Mouse (Mus musculus) 3134 (cell line): ENCODE data around the gene Rere.
"Not testable (repeated sequence)": the region's sequence is repeated elsewhere in the genome, so short reads cannot be mapped to it uniquely, and the experiment has no call there.

ENCODE experiments used
- DNase-seq: peaks from one replicate; pipeline ENCODE4 v3.0.0-alpha.2; 2011; ENCODE audit warnings: low spot score; ENCODE audit not compliant: insufficient read length; ENCODE audit errors: extremely low read depth

Gene Rere

GRCm38 (mm10) chr4:150488096-150488748 is 206.8 kb downstream of the Rere start:
- no peak for DNase-seq

- no peak for DNase-seq
These were observed 207.3 kb downstream of the Rere start for GRCm38 (mm10) chr4:150488767-150489166.

DNA sequence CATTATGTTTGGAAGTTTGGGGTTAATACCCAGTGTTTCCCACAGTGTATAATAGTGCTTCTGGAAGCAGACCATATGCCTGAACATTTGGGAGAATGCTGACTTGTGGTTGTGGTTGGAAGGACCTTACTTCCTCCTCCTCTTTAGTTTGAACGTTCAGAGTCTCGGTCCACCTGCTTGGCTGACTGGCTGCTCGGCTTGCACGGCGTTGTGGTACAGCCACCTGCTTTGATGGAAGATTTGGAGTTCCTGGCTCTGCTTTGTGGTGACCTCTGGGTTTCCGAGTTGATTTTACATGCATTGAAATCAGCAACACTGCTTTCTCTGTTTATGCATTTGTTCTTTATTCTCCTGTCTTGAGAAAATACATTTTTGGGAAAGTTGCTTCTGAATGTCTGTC is 208.6 kb downstream of the Rere start:
- no peak for DNase-seq

- DNase-seq: no peak
These were observed 210.3 kb downstream of the Rere start for GRCm38 (mm10) chr4:150491710-150492109.

- DNase-seq: no peak
These were observed 212.0 kb downstream of the Rere start for GRCm38 (mm10) chr4:150493258-150493937.

DNA sequence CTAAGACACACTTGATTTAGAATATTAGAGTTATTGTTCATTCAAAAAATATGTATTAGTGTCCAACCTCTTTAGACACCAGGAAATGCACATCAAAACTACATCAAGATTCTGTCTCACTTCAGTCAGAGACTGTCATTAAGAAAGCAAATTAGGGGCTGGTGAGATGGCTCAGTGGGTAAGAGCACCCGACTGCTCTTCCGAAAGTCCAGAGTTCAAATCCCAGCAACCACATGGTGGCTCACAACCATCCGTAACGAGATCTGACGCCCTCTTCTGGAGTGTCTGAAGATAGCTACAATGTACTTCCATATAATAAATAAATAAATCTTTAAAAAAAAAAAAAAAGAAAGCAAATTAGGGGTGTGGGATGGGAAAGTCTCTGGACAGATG is 212.5 kb downstream of the Rere start:
- not testable (repeated sequence) for DNase-seq

GRCm38 (mm10) chr4:150495568-150495967 is 214.1 kb downstream of the Rere start:
- DNase-seq: no peak

GRCm38 (mm10) chr4:150504304-150505021 is 223.0 kb downstream of the Rere start:
- no peak for DNase-seq

GRCm38 (mm10) chr4:150509026-150509712 is 227.7 kb downstream of the Rere start:
- no peak for DNase-seq

- no peak for DNase-seq
These were observed 228.6 kb downstream of the Rere start for GRCm38 (mm10) chr4:150510036-150510435.

GRCm38 (mm10) chr4:150513387-150513786 is 231.9 kb downstream of the Rere start:
- DNase-seq: not testable (repeated sequence)

GRCm38 (mm10) chr4:150516201-150516600 is 234.8 kb downstream of the Rere start:
- DNase-seq: no peak

DNA sequence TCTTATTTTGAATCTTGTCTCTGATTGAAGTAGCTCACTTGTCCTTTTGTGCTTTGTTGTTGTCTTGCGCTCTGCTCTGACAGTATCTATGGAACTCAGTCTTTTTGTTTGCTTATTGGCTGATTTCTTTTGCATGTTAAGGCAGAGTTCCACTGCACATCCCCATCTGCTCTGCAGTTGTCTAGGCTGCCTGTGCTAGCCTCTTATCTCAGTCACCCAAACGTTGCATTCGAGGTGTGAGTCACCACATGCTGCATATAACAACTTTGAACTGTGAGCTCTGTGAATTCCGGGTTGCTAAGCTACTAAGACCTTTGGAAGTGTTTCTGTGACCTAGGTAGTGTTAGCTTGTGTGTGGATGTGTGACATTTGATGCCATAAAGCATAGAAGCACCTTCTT is 235.9 kb downstream of the Rere start:
- no peak for DNase-seq

DNA sequence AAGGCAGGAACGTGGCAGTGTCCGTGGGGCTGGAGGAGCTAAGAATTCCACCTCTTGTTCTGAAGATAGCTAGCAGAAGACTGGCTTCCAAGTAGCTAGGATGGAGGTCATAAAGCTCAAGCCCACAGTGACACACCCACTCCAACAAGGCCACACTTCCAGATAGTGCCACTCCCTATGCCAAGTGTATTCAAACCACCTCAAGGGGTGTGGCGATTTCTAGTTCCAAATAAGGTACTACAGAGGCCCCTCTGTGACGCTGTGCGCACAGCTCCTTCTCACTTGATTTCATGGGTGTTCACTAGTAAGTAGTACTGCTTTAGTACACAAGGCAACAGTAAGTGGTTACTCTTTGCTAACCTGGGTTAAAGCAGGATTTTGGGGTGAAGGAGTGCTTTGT is 237.4 kb downstream of the Rere start:
- DNase-seq: no peak

DNA sequence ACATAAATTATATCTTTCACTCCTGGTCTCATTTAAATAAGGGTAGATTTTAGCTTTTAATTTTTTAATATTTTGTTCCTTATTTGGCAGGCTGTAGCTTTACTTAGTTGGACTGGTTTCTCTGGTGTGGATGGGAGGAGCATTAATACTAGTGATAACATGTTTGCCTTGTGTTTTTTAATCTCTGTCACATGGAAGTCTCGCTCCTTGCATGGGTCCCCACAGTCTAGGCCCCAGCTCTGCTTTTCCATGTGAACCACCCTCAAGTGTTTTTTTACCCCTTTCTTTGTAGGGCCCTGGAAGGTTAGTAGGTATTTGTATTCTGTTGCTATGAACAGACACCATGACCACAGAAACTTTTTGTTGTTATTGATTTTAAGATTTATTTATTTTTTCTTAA is 238.6 kb downstream of the Rere start:
- DNase-seq: no peak

DNA sequence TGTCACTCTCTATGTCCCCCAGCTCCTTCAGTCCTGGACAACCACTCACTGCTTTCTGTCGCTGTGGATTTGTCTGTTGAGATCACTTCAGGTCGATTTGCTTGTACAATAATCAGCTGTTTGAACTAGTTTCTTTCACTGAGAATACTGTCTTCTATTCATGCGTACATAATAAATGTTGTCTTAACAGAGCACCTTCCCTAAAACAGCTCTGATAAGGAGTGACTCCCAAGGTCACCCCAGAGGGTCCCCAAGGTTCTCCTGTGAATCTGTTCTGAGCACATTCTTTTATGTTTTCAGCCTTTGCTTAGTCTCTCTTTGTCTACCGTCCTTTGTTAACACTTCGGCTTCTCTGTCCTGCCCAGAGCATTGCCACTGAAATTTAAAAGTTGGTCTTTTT is 241.0 kb downstream of the Rere start:
- DNase-seq: no peak

DNA sequence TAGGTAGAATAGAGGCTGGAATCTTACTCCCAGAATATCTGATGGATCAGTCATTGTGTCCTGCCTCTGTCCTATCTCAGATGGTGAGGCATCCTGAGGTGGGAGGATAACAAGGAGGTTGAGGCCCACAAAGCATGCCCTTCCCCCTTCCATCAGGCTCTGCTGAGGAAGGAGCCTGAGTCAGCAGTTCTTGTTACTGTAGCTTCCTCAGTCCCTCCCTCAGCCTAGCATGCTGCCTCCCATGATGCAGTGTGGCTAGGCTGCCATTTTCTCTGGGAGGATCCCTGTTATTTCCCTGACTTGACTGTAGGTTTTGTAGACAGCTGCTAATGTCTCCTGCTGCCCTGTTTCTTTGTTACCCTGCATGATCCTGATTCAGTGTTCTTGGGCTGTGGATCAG is 241.9 kb downstream of the Rere start:
- no peak for DNase-seq

GRCm38 (mm10) chr4:150526269-150526668 is 244.8 kb downstream of the Rere start:
- DNase-seq: no peak

DNA sequence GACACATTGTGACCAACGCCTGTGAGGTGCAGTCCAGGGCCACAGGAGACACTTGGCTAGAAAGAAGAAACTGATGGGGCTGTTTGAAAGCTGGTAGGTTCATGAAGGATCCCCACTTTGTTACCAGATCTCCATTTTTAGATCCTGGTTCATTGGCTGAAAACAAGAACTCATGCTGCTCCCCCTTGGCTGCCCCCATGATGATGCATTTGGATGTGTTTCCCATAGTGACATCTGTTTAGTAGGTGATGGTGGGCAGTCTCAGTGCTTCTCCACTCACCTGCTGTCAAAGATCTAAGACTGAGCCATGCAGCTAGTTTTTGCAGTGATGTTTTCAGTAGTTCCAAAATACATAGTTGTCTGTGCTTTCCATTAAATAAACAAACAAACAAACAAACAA is 247.0 kb downstream of the Rere start:
- no peak for DNase-seq

GRCm38 (mm10) chr4:150528846-150529245 is 247.4 kb downstream of the Rere start:
- DNase-seq: no peak

GRCm38 (mm10) chr4:150531869-150532268 is 250.4 kb downstream of the Rere start:
- no peak for DNase-seq
